Mouse (Mus musculus) left cerebral cortex, postnatal 4 days (tissue): Measurements from ENCODE around the gene Rsf1. TPM values are rescaled to one million over a fixed set of nuclear protein-coding genes. Genes with fewer than 3 reads are reported as not detected.

ENCODE experiments used
- DNase-seq: peaks from one replicate; pipeline ENCODE4 v3.0.0-alpha.2; 2022
- intact Hi-C: fragments of 180-260 bp; cut with DNase I; formaldehyde crosslinking; loops from one replicate; pipeline ENCODE4 v1.15.1; 2025
- total RNA-seq, 2 experiments: library from RNA; stranded (reverse); gene quantifications; 2 replicates each; pipeline ENCODE4 v1.2.3; 2021

Gene Rsf1
- total RNA-seq: 10 to 100 TPM; 42.4 to 45.6 TPM

GRCm38 (mm10) chr7:97579067-97579975 is at the start of gene Rsf1, which contains the start of gene Aamdc:
Gene Rsf1 (plus strand): TSS chr7:97579889.
Gene Aamdc (minus strand): TSS chr7:97579497.
- peak; percentile 97 for DNase-seq
- intact Hi-C loops: loop anchor here (5.0 to 10.0 kb wide), 2 partner anchors 75 to 152 kb away; no protein-coding TSS in a partner anchor

GRCm38 (mm10) chr7:97535531-97535930 is 44.2 kb upstream of the Rsf1 start:
- intact Hi-C loops: no loop called here
- no peak for DNase-seq

- DNase-seq: no peak
- intact Hi-C loops: no loop called here
Measured at GRCm38 (mm10) chr7:97536571-97536970, 43.1 kb upstream of the Rsf1 start.

- DNase-seq: peak; percentile 7
- intact Hi-C loops: no loop called here
Measured at GRCm38 (mm10) chr7:97546462-97546861, 33.2 kb upstream of the Rsf1 start.

GRCm38 (mm10) chr7:97549301-97549700 is 30.4 kb upstream of the Rsf1 start:
- intact Hi-C loops: no loop called here

GRCm38 (mm10) chr7:97550673-97551072 is 29.0 kb upstream of the Rsf1 start:
- intact Hi-C loops: no loop called here

More at GRCm38 (mm10) chr7:97549301-97549700, 30.4 kb upstream of the Rsf1 start:
- DNase-seq: no peak

GRCm38 (mm10) chr7:97563576-97563975 is 16.1 kb upstream of the Rsf1 start:
- no peak for DNase-seq
- intact Hi-C loops: no loop called here

More at GRCm38 (mm10) chr7:97550673-97551072, 29.0 kb upstream of the Rsf1 start:
- DNase-seq: no peak

GRCm38 (mm10) chr7:97569372-97569771 is 10.3 kb upstream of the Rsf1 start:
- intact Hi-C loops: no loop called here

GRCm38 (mm10) chr7:97570389-97570788 is 9.3 kb upstream of the Rsf1 start:
- DNase-seq: no peak
- intact Hi-C loops: loop anchor here (10.0 kb wide), 1 partner anchor 66 kb away; no protein-coding TSS in a partner anchor

More at GRCm38 (mm10) chr7:97569372-97569771, 10.3 kb upstream of the Rsf1 start:
- no peak for DNase-seq

- peak; percentile 62 for DNase-seq
- intact Hi-C loops: loop anchor here (5.0 to 10.0 kb wide), 2 partner anchors 74 to 151 kb away; no protein-coding TSS in a partner anchor
Measured at GRCm38 (mm10) chr7:97578361-97579066, 1.2 kb upstream of the Rsf1 start.

- intact Hi-C loops: loop anchor here (5.0 to 10.0 kb wide), 3 partner anchors 75 to 153 kb away; no protein-coding TSS in a partner anchor
- DNase-seq: peak; percentile 58
Measured at GRCm38 (mm10) chr7:97579976-97580842, 520 bp downstream of the Rsf1 start.

GRCm38 (mm10) chr7:97580843-97581214 is 1.1 kb downstream of the Rsf1 start:
- DNase-seq: peak; percentile 83
- intact Hi-C loops: loop anchor here (10.0 kb wide), 1 partner anchor 94 kb away; no protein-coding TSS in a partner anchor

GRCm38 (mm10) chr7:97588506-97588905 is 8.8 kb downstream of the Rsf1 start:
- no peak for DNase-seq
- intact Hi-C loops: loop anchor here (10.0 kb wide), 1 partner anchor 86 kb away; no protein-coding TSS in a partner anchor

GRCm38 (mm10) chr7:97590488-97590887 is 10.8 kb downstream of the Rsf1 start:
- intact Hi-C loops: no loop called here

GRCm38 (mm10) chr7:97591336-97591735 is 11.6 kb downstream of the Rsf1 start:
- DNase-seq: no peak
- intact Hi-C loops: no loop called here

More at GRCm38 (mm10) chr7:97590488-97590887, 10.8 kb downstream of the Rsf1 start:
- DNase-seq: no peak

GRCm38 (mm10) chr7:97592396-97592795 is 12.7 kb downstream of the Rsf1 start:
- intact Hi-C loops: no loop called here
- no peak for DNase-seq

GRCm38 (mm10) chr7:97593535-97593934 is 13.8 kb downstream of the Rsf1 start:
- intact Hi-C loops: no loop called here
- no peak for DNase-seq

GRCm38 (mm10) chr7:97598548-97598947 is 18.9 kb downstream of the Rsf1 start:
- no peak for DNase-seq
- intact Hi-C loops: no loop called here

GRCm38 (mm10) chr7:97621346-97621745 is 41.7 kb downstream of the Rsf1 start:
- DNase-seq: no peak
- intact Hi-C loops: no loop called here

- intact Hi-C loops: no loop called here
Measured at GRCm38 (mm10) chr7:97622676-97623075, 43.0 kb downstream of the Rsf1 start.

More at GRCm38 (mm10) chr7:97622676-97623075, 43.0 kb downstream of the Rsf1 start:
- no peak for DNase-seq
